Comparison of ENCODE assay signal across 8 mouse cellular contexts in the genomic region with DNA sequence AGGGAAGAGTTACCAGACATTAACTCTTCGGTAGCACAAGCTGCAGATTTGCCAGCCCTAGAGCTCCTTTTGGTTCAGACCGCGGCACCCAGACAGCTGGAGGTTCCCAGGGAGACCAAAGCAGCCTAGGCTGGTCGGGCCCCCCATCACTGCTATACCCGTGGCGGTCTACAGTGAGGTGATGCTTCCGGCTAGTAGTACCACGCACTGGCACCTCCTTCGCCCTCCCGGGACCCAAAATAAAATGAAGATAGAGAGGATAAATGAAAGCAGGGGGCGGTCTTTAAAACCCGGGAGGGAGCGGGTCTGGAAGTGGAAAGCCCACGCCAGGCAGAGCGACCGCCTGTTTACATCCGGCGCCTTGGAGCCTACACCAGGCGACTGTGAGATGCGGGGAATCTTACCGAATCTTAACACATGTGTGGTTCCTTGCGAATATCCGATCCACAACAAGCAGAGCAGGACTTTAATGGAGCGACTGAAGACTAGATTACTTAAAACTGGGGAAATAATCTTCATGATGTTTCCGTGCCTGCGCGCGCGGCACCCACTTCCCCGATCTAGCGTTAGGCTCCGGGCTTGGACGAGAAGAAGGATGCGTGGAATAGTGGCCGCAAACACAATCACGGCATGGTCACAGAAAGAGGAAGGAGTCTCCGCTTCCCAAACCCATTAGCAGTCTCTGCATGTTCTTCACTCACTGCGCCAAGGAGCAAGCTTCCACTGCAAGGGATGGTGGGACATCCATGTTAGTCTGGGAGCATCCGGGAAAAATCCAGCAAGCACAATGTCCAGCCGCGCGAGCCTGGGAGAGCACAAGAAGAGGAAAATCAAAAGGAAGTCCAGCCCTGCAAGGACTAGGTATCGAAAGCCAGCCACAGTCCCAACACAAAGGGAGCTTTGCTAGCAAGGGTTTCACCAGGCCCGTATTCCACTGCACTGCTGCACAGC. TPM values are rescaled to one million over a fixed set of nuclear protein-coding genes. Genes with fewer than 3 reads are reported as not detected.
DNase-seq lines count a peak whose midpoint lies in the region; ATAC-seq and TF ChIP-seq lines count a peak whose summit lies in the region.

No protein-coding gene starts in this region.

- H3K4me2 ChIP-seq in stomach, embryonic 16.5 days (ENCODE audit: low read depth, low read length) = peak overlapping the region; percentile 51

- H3K79me2 ChIP-seq in heart, adult 2 months (replicated peaks; ENCODE audit: control insufficient read depth, insufficient read depth, low read length) = no peaks in the 10 kb centered on the region

- ATAC-seq in frontal cortex, adult (ENCODE audit: low TSS enrichment) = peak; percentile 50
- ATAC-seq in stomach, embryonic 16.5 days (ENCODE audit: insufficient read depth, low FRiP score) = peak; percentile 50

- H3K27ac ChIP-seq in heart, adult 2 months = no peak overlapping the region
- H3K27ac ChIP-seq in layer of hippocampus, adult 2 months = peak overlapping the region; percentile 97
- H3K27ac ChIP-seq in midbrain, embryonic 10.5 days (replicated peaks) = peak overlapping the region; percentile 85
- no peak overlapping the region for H3K27ac ChIP-seq in stomach, embryonic 16.5 days (ENCODE audit: low read length)

- DNase-seq in heart, adult 2 months = peak in 1 of 2 experiments; percentile 27
- no peak for DNase-seq in heart, adult 8-10 months (ENCODE audit: low spot score)
- peak; percentile 62 for DNase-seq in cerebellum, adult 9-10 months
- peak in 1 of 2 experiments; percentile 65 for DNase-seq in layer of hippocampus, adult 2 months (ENCODE audit: low spot score in 2 of 2)
- peak; percentile 63 for DNase-seq in midbrain, embryonic 10.5 days (ENCODE audit: low spot score)
- no peak for DNase-seq in spleen, postnatal 14 days (ENCODE audit: low spot score in 2 of 2)

- under 1% methylated on average over 44 of the region's 44 CpGs for WGBS in heart, adult 2 months
- under 1% methylated on average over 44 of the region's 44 CpGs for WGBS in midbrain, embryonic 10.5 days
- 1% methylated on average over 44 of the region's 44 CpGs for WGBS in stomach, embryonic 16.5 days

- intact Hi-C loops in heart, adult 2 months (cut with DNase I) = no loop called here

- H3K4me1 ChIP-seq in heart, adult 2 months (ENCODE audit: control insufficient read depth, insufficient read depth, low read length) = no peaks in the 10 kb centered on the region; the same call in 1 of the 2 replicates
- H3K4me1 ChIP-seq in midbrain, embryonic 10.5 days = peaks cover 42% of the 10 kb centered on the region
- H3K4me1 ChIP-seq in stomach, embryonic 16.5 days (ENCODE audit: control insufficient read depth, insufficient read depth, low read length) = no peaks in the 10 kb centered on the region; the same call in 1 of the 2 replicates

- no peak for TF ChIP-seq EP300 in heart, adult 2 months (IDR thresholded peaks at IDR 0.05; ENCODE audit: insufficient read depth, low read depth, low read length)

- H3K9me3 ChIP-seq in midbrain, embryonic 10.5 days (replicated peaks) = no peaks in the 10 kb centered on the region
- no peaks in the 10 kb centered on the region for H3K9me3 ChIP-seq in stomach, embryonic 16.5 days (replicated peaks; ENCODE audit: control insufficient read depth, low read length)

- no peak for TF ChIP-seq CTCF in heart, adult 2 months (IDR thresholded peaks at IDR 0.05)
- no peak for TF ChIP-seq CTCF in layer of hippocampus, adult 2 months (conservative IDR thresholded peaks at IDR 0.05)

- peak overlapping the region; percentile 40 for H3K4me3 ChIP-seq in heart, adult 2 months
- peak overlapping the region; percentile 78 for H3K4me3 ChIP-seq in layer of hippocampus, adult 2 months
- peak overlapping the region; percentile 69 for H3K4me3 ChIP-seq in midbrain, embryonic 10.5 days
- H3K4me3 ChIP-seq in stomach, embryonic 16.5 days (replicated peaks; ENCODE audit: low read length) = peak overlapping the region; percentile 45

- no peak for TF ChIP-seq POLR2A in heart, adult 2 months (IDR thresholded peaks at IDR 0.05; ENCODE audit: insufficient read depth, low read depth, low read length)

- no peaks in the 10 kb centered on the region for H3K27me3 ChIP-seq in heart, adult 2 months (ENCODE audit: control insufficient read depth, insufficient read depth, low read length)
- H3K27me3 ChIP-seq in midbrain, embryonic 10.5 days (ENCODE audit: low read depth, poor library complexity, severe bottlenecking) = peaks cover 10% of the 10 kb centered on the region; the same call in 1 of the 2 replicates
- H3K27me3 ChIP-seq in stomach, embryonic 16.5 days (ENCODE audit: control insufficient read depth, insufficient read depth, low read length) = 0 out of 2 replicates have a peak, but pooled peaks cover 2% of the 10 kb centered on the region

- H3K9ac ChIP-seq in heart, adult 2 months (ENCODE audit: low read depth, low read length) = peak overlapping the region; percentile 32
- peak overlapping the region; percentile 26 for H3K9ac ChIP-seq in stomach, embryonic 16.5 days (ENCODE audit: low read length)

- no peaks in the 10 kb centered on the region for H3K36me3 ChIP-seq in heart, adult 2 months (ENCODE audit: control insufficient read depth, insufficient read depth, low read length)
- no peaks in the 10 kb centered on the region for H3K36me3 ChIP-seq in midbrain, embryonic 10.5 days
- H3K36me3 ChIP-seq in stomach, embryonic 16.5 days (ENCODE audit: control insufficient read depth, insufficient read depth, low read length) = no peaks in the 10 kb centered on the region

RNA-seq across cellular contexts. Expression of gene Grik2, which starts 5.5 kb away (rescaled TPM):
- under 1 TPM; 0.18 to 0.66 TPM for total RNA-seq in heart, adult 2 months (2021)
- 0.47 and 0.64 TPM in 2 replicates for polyA plus RNA-seq in heart, adult 2 months (2012; rRNA removed)
- total RNA-seq in heart, adult 8-10 months (2022) = under 1 TPM; 0.38 to 0.78 (median 0.50) TPM
- total RNA-seq in layer of hippocampus, adult 2 months (2021) = 100 to 1,000 TPM; 101 to 112 TPM
- polyA plus RNA-seq in midbrain, embryonic 10.5 days (2016; fragmentation: Nextera tagmentation; extraction: Ambion mirVana) = 6.4 and 9.9 TPM in 2 replicates
- 5.8 and 6.5 TPM in 2 replicates for polyA plus RNA-seq in stomach, embryonic 16.5 days (2015; fragmentation: Nextera tagmentation; extraction: Ambion mirVana)

Comparison
In these comparisons a context has a peak if more than half of its experiments do, and no peak if none do; other contexts are left out.
1. DNase-seq: peak in cerebellum, adult 9-10 months (single experiment) and midbrain, embryonic 10.5 days (single experiment); none in heart, adult 8-10 months (single experiment) and spleen, postnatal 14 days (0 of 2).
2. H3K27ac ChIP-seq: peak in layer of hippocampus, adult 2 months (single experiment) and midbrain, embryonic 10.5 days (single experiment); none in heart, adult 2 months (single experiment) and stomach, embryonic 16.5 days (single experiment).
3. RNA of gene Grik2, which starts 5.5 kb away (total RNA-seq): 101 to 112 TPM in layer of hippocampus, adult 2 months; 0.18 to 0.66 TPM in heart, adult 2 months and 0.38 to 0.78 TPM in heart, adult 8-10 months; every median in the first group is over 10 times any median in the second.
4. Peak in every context shown above with its lines, with median percentiles within 50 percentile points of each other: H3K4me3 ChIP-seq.